Mouse (Mus musculus): ENCODE results near the gene Slc35c2. TPM values are rescaled to one million over a fixed set of nuclear protein-coding genes. Genes with fewer than 3 reads are reported as not detected.
A peak's percentile ranks its signal among the peaks of the same experiment; 100 is the strongest.

Gene Slc35c2
- total and polyA plus RNA-seq, 2 experiments: 13.5 to 52.1 TPM

GRCm38 (mm10) chr2:165300885-165301284 lies 13.2 kb upstream of the Slc35c2 start:
- H3K27me3 ChIP-seq (ENCODE audit: control insufficient read depth, insufficient read depth, low read length): no peaks in the 10 kb centered on the region
- no peaks in the 10 kb centered on the region for H3K79me2 ChIP-seq (ENCODE audit: control insufficient read depth, insufficient read depth, low read length)
- no peak overlapping the region for H3K9ac ChIP-seq (ENCODE audit: low read depth, low read length)
- TF ChIP-seq POLR2A (IDR thresholded peaks at IDR 0.05; ENCODE audit: extremely low read depth, insufficient read depth, low read length) (no peak), CTCF (IDR thresholded peaks at IDR 0.05; ENCODE audit: low read depth, low read length) (no peak)
- WGBS: 91% methylated on average over 6 of the region's 6 CpGs
- H3K4me3 ChIP-seq (ENCODE audit: insufficient read depth, low read depth, low read length): no peak overlapping the region
- no peak for DNase-seq (ENCODE audit: extremely low read depth, low read depth, low spot score)
- H3K27ac ChIP-seq (replicated peaks; ENCODE audit: insufficient read depth, low read depth, low read length): no peak overlapping the region
- H3K36me3 ChIP-seq (ENCODE audit: control insufficient read depth, insufficient read depth, low read length): no peaks in the 10 kb centered on the region; the same call in 1 of the 2 replicates
- H3K4me1 ChIP-seq (ENCODE audit: control insufficient read depth, insufficient read depth, low read length): peaks cover 15% of the 10 kb centered on the region

- Histone ChIP-seq H3K9ac (ENCODE audit: low read depth, low read length) (no peak overlapping the region), H3K79me2 (ENCODE audit: control insufficient read depth, insufficient read depth, low read length) (no peaks in the 10 kb centered on the region), H3K4me1 (ENCODE audit: control insufficient read depth, insufficient read depth, low read length) (peaks cover 12% of the 10 kb centered on the region), H3K27me3 (ENCODE audit: control insufficient read depth, insufficient read depth, low read length) (no peaks in the 10 kb centered on the region), H3K27ac (replicated peaks; ENCODE audit: insufficient read depth, low read depth, low read length) (no peak overlapping the region), H3K36me3 (ENCODE audit: control insufficient read depth, insufficient read depth, low read length) (peaks cover 2% of the 10 kb centered on the region; the same call in 1 of the 2 replicates), H3K4me3 (ENCODE audit: insufficient read depth, low read depth, low read length) (no peak overlapping the region)
- TF ChIP-seq CTCF (IDR thresholded peaks at IDR 0.05; ENCODE audit: low read depth, low read length) (no peak), POLR2A (IDR thresholded peaks at IDR 0.05; ENCODE audit: extremely low read depth, insufficient read depth, low read length) (no peak)
- 91% methylated on average over 8 of the region's 8 CpGs for WGBS
- DNase-seq (ENCODE audit: extremely low read depth, low read depth, low spot score): no peak
These were observed 12.8 kb upstream of the Slc35c2 start for GRCm38 (mm10) chr2:165300424-165300823.

DNA sequence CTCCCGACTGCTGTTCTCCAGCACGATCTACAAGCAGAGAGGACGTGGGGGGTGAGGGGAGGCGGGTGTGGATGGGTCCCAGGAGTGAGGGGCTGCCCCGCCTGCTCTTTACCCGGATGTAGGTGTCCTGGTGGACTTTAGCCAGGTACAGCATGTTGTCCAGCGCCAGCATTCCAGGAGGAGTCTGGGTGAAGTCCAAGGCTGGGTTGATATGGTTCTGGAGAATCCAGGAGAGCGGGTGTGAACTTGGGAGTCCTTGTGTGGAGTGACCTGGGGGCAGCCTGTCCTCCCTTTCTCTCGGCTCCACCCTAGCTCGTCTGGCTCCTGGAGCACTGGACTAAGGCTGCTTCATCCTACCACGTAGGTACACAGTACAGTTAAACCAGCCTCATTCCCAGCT lies 9.8 kb upstream of the Slc35c2 start:
- 72% methylated on average over 11 of the region's 11 CpGs for WGBS
- TF ChIP-seq POLR2A (IDR thresholded peaks at IDR 0.05; ENCODE audit: extremely low read depth, insufficient read depth, low read length) (no peak), CTCF (IDR thresholded peaks at IDR 0.05; ENCODE audit: low read depth, low read length) (no peak)
- Histone ChIP-seq H3K4me3 (ENCODE audit: insufficient read depth, low read depth, low read length) (no peak overlapping the region), H3K27me3 (ENCODE audit: control insufficient read depth, insufficient read depth, low read length) (no peaks in the 10 kb centered on the region), H3K79me2 (ENCODE audit: control insufficient read depth, insufficient read depth, low read length) (no peaks in the 10 kb centered on the region), H3K9ac (ENCODE audit: low read depth, low read length) (no peak overlapping the region), H3K36me3 (ENCODE audit: control insufficient read depth, insufficient read depth, low read length) (peaks cover 6% of the 10 kb centered on the region; the same call in 1 of the 2 replicates), H3K4me1 (ENCODE audit: control insufficient read depth, insufficient read depth, low read length) (no peaks in the 10 kb centered on the region), H3K27ac (replicated peaks; ENCODE audit: insufficient read depth, low read depth, low read length) (no peak overlapping the region)
- no peak for DNase-seq (ENCODE audit: extremely low read depth, low read depth, low spot score)

DNA sequence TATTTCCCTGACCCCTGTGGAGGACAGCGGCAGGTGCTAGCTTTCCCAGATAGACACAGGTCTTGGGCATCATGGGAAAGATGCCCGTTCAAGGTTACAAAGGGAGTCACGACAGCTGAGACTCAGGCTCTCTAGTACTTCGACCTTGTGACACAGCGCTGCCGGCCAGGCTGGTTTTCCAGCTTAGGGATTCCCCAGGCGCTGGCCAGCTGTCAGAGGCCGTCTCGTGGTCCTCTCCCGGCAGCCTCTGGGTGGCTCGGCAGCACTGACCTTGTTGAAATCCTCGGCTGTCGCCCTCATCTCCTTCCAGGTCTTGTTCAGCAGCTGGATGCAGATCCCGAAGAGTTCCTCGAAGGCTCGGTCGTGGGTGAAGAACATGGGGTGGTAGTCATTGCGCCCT lies 8.9 kb upstream of the Slc35c2 start:
- TF ChIP-seq CTCF (IDR thresholded peaks at IDR 0.05; ENCODE audit: low read depth, low read length): no peak
- no peak for TF ChIP-seq POLR2A (IDR thresholded peaks at IDR 0.05; ENCODE audit: extremely low read depth, insufficient read depth, low read length)
- Histone ChIP-seq H3K4me3 (ENCODE audit: insufficient read depth, low read depth, low read length) (no peak overlapping the region), H3K27ac (replicated peaks; ENCODE audit: insufficient read depth, low read depth, low read length) (no peak overlapping the region), H3K79me2 (ENCODE audit: control insufficient read depth, insufficient read depth, low read length) (no peaks in the 10 kb centered on the region), H3K4me1 (ENCODE audit: control insufficient read depth, insufficient read depth, low read length) (no peaks in the 10 kb centered on the region), H3K9ac (ENCODE audit: low read depth, low read length) (no peak overlapping the region), H3K27me3 (ENCODE audit: control insufficient read depth, insufficient read depth, low read length) (no peaks in the 10 kb centered on the region), H3K36me3 (ENCODE audit: control insufficient read depth, insufficient read depth, low read length) (peaks cover 6% of the 10 kb centered on the region; the same call in 1 of the 2 replicates)
- DNase-seq (ENCODE audit: extremely low read depth, low read depth, low spot score): no peak
- 92% methylated on average over 18 of the region's 18 CpGs for WGBS

DNA sequence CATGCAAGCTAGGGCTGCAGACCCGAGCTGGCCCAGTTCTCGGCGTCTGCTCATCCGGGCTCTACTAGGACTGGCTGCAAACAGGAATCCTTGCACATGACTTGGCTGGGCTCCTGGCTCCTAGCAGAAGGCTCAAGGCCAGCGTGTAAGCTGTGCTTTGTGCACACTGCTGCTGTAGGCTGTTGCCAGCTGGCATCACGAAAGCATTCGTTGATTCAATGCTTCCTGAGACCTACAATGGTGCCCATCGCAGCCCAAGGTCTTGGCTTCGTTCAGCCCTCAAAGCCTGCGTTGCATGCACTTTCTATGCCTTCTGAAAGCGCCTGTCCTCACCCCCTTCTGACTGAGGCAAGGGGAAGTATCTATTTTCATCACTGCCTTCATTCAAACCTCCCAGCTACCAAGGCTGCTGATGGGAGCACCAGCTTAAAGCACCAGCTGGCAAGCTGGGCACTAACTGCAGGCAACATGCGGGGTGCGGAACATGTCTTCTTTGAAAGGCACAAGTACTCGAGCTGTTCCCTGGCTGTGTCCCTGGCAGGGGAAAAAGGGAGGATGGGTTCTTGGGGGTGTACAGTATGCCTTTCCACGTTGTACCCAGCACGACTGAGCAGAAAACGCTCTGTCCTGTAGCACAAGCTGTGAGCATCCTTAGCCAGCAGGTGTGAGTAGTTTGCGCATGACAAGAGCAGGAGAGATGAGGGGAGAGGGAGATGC lies 804 bp upstream of the Slc35c2 start:
- no peaks in the 10 kb centered on the region for H3K27me3 ChIP-seq (ENCODE audit: control insufficient read depth, insufficient read depth, low read length)
- H3K79me2 ChIP-seq (ENCODE audit: control insufficient read depth, insufficient read depth, low read length): 0 out of 2 replicates have a peak, but pooled peaks cover 3% of the 10 kb centered on the region
- TF ChIP-seq POLR2A (IDR thresholded peaks at IDR 0.05; ENCODE audit: extremely low read depth, insufficient read depth, low read length): no peak
- no peak for TF ChIP-seq CTCF (IDR thresholded peaks at IDR 0.05; ENCODE audit: low read depth, low read length)
- H3K4me1 ChIP-seq (ENCODE audit: control insufficient read depth, insufficient read depth, low read length): peaks cover 14% of the 10 kb centered on the region; the same call in 1 of the 2 replicates
- 39% methylated on average over 18 of the region's 18 CpGs for WGBS
- no peak overlapping the region for H3K4me3 ChIP-seq (ENCODE audit: insufficient read depth, low read depth, low read length)
- DNase-seq (ENCODE audit: extremely low read depth, low read depth, low spot score): peak; percentile 81
- H3K9ac ChIP-seq (ENCODE audit: low read depth, low read length): 0 out of 2 replicates have a peak overlapping the region, but pooled peaks have one; percentile 6
- no peak overlapping the region for H3K27ac ChIP-seq (replicated peaks; ENCODE audit: insufficient read depth, low read depth, low read length)
- H3K36me3 ChIP-seq (ENCODE audit: control insufficient read depth, insufficient read depth, low read length): peaks cover 2% of the 10 kb centered on the region; the same call in 1 of the 2 replicates

All from liver, adult 2 months (tissue).